Mouse (Mus musculus) hindbrain, embryonic 10.5 days (tissue): ENCODE measurements around the gene Ebpl. TPM values are rescaled to one million over a fixed set of nuclear protein-coding genes. Genes with fewer than 3 reads are reported as not detected.
A peak's percentile ranks its signal among the peaks of the same experiment; 100 is the strongest.
"Not testable (repeated sequence)": the region's sequence is repeated elsewhere in the genome, so short reads cannot be mapped to it uniquely, and the experiment has no call there.

Experiments used
- DNase-seq: peaks from one replicate; pipeline ENCODE4 v3.0.0-alpha.2; 2017; ENCODE audit warnings: low spot score
- H3K27ac ChIP-seq: fragments of 300-500 bp; sonication (generic); 2 replicates; pipeline ENCODE4 v1.5.1; 2016; ENCODE audit warnings: mild to moderate bottlenecking, moderate library complexity
- H3K27me3 ChIP-seq: fragments of 300-500 bp; sonication (generic); 2 replicates; pipeline ENCODE4 v1.6.1; 2016; ENCODE audit warnings: mild to moderate bottlenecking; ENCODE audit not compliant: poor library complexity, insufficient read depth, severe bottlenecking
- H3K36me3 ChIP-seq: fragments of 300-500 bp; sonication (generic); 2 replicates; pipeline ENCODE4 v1.6.1; 2016; ENCODE audit warnings: mild to moderate bottlenecking, moderate library complexity
- H3K4me1 ChIP-seq: fragments of 300-500 bp; sonication (generic); replicated peaks from 2 replicates; pipeline ENCODE4 v1.6.1; 2016; ENCODE audit warnings: mild to moderate bottlenecking
- H3K4me3 ChIP-seq: fragments of 300-500 bp; sonication (generic); 2 replicates; pipeline ENCODE4 v1.5.1; 2016; ENCODE audit warnings: mild to moderate bottlenecking, moderate library complexity
- H3K9me3 ChIP-seq: fragments of 300-500 bp; sonication (generic); 2 replicates; pipeline ENCODE4 v1.6.1; 2016; ENCODE audit warnings: mild to moderate bottlenecking, moderate library complexity
- WGBS: fragments of 180-500 bp; shearing (Covaris S2); methylation state at CpG from one replicate; pipeline ENCODE4 v1.1.7; 2016; 5-methylcytosine and 5-hydroxymethylcytosine counted together
- polyA plus RNA-seq: library from polyadenylated mRNA; unstranded; fragments of >200 nt; fragmentation: Nextera tagmentation; extraction: Ambion mirVana; gene quantifications from 2 replicates; pipeline ENCODE4 v1.2.1, GENCODE M21; 2016

The Ebpl gene
- polyA plus RNA-seq, 1 experiment from 2014 or later: 10.4 TPM

- Histone ChIP-seq H3K27ac (no peak overlapping the region), H3K4me3 (no peak overlapping the region), H3K4me1 (peaks cover 15% of the 10 kb centered on the region; the same call in 1 of the 2 replicates), H3K9me3 (no peaks in the 10 kb centered on the region), H3K27me3 (no peaks in the 10 kb centered on the region), H3K36me3 (peaks cover 13% of the 10 kb centered on the region; the same call in 1 of the 2 replicates)
- WGBS: 78% methylated on average over 10 of the region's 10 CpGs
- no peak for DNase-seq
Measured at GRCm38 (mm10) chr14:61354251-61355235, 5.7 kb downstream of the Ebpl start.

GRCm38 (mm10) chr14:61350808-61351207 is 9.4 kb downstream of the Ebpl start:
- Histone ChIP-seq H3K4me1 (peaks cover 15% of the 10 kb centered on the region; the same call in 1 of the 2 replicates), H3K4me3 (no peak overlapping the region), H3K27me3 (no peaks in the 10 kb centered on the region), H3K27ac (no peak overlapping the region), H3K36me3 (peaks cover 11% of the 10 kb centered on the region; the same call in 1 of the 2 replicates), H3K9me3 (no peaks in the 10 kb centered on the region)
- no peak for DNase-seq
- WGBS: 82% methylated on average over 6 of the region's 6 CpGs

- no peak overlapping the region for H3K4me3 ChIP-seq
- no peaks in the 10 kb centered on the region for H3K27me3 ChIP-seq
- WGBS: 90% methylated on average over 4 of the region's 4 CpGs
- DNase-seq: no peak
- H3K36me3 ChIP-seq: peaks cover 4% of the 10 kb centered on the region; the same call in 1 of the 2 replicates
- peaks cover 15% of the 10 kb centered on the region; the same call in 1 of the 2 replicates for H3K4me1 ChIP-seq
- no peak overlapping the region for H3K27ac ChIP-seq
- no peaks in the 10 kb centered on the region for H3K9me3 ChIP-seq
Measured at GRCm38 (mm10) chr14:61349876-61350275, 10.4 kb downstream of the Ebpl start.

GRCm38 (mm10) chr14:61346827-61347698 is 13.2 kb downstream of the Ebpl start:
- WGBS: 68% methylated on average over 10 of the region's 10 CpGs
- Histone ChIP-seq H3K4me1 (peaks cover 10% of the 10 kb centered on the region; the same call in 1 of the 2 replicates), H3K4me3 (no peak overlapping the region), H3K36me3 (no peaks in the 10 kb centered on the region), H3K27me3 (no peaks in the 10 kb centered on the region), H3K9me3 (no peaks in the 10 kb centered on the region), H3K27ac (no peak overlapping the region)
- DNase-seq: no peak

GRCm38 (mm10) chr14:61344590-61344989 is 15.6 kb downstream of the Ebpl start:
- no peaks in the 10 kb centered on the region for H3K27me3 ChIP-seq
- no peak for DNase-seq
- no peaks in the 10 kb centered on the region for H3K9me3 ChIP-seq
- H3K4me3 ChIP-seq: no peak overlapping the region
- H3K36me3 ChIP-seq: no peaks in the 10 kb centered on the region
- H3K27ac ChIP-seq: no peak overlapping the region
- peaks cover 3% of the 10 kb centered on the region; the same call in 1 of the 2 replicates for H3K4me1 ChIP-seq
- WGBS: 69% methylated on average over 5 of the region's 5 CpGs

- no peaks in the 10 kb centered on the region for H3K36me3 ChIP-seq
- no peaks in the 10 kb centered on the region for H3K4me1 ChIP-seq
- H3K9me3 ChIP-seq: no peaks in the 10 kb centered on the region
- no peak for DNase-seq
- H3K4me3 ChIP-seq: no peak overlapping the region
- WGBS: 84% methylated on average over 4 of the region's 4 CpGs
- no peaks in the 10 kb centered on the region for H3K27me3 ChIP-seq
- no peak overlapping the region for H3K27ac ChIP-seq
Measured at GRCm38 (mm10) chr14:61339381-61339780, 20.9 kb downstream of the Ebpl start.

GRCm38 (mm10) chr14:61330996-61331561 is 29.2 kb downstream of the Ebpl start:
- H3K9me3 ChIP-seq: no peaks in the 10 kb centered on the region
- peaks cover 19% of the 10 kb centered on the region for H3K4me1 ChIP-seq
- no peaks in the 10 kb centered on the region for H3K36me3 ChIP-seq
- WGBS: 30% methylated on average over 13 of the region's 13 CpGs
- peak; percentile 82 for DNase-seq
- no peak overlapping the region for H3K4me3 ChIP-seq
- no peaks in the 10 kb centered on the region for H3K27me3 ChIP-seq
- H3K27ac ChIP-seq: 0 out of 2 replicates have a peak overlapping the region, but pooled peaks have one; percentile 6

GRCm38 (mm10) chr14:61330591-61330990 is 29.6 kb downstream of the Ebpl start:
- DNase-seq: no peak
- Histone ChIP-seq H3K4me3 (no peak overlapping the region), H3K27me3 (no peaks in the 10 kb centered on the region), H3K9me3 (no peaks in the 10 kb centered on the region), H3K27ac (no peak overlapping the region), H3K36me3 (no peaks in the 10 kb centered on the region), H3K4me1 (peaks cover 19% of the 10 kb centered on the region)
- WGBS: 85% methylated on average over 11 of the region's 11 CpGs

GRCm38 (mm10) chr14:61327618-61328450 is 32.4 kb downstream of the Ebpl start:
- peaks cover 2% of the 10 kb centered on the region; the same call in 1 of the 2 replicates for H3K9me3 ChIP-seq
- peak overlapping the region; percentile 64 for H3K27ac ChIP-seq
- WGBS: 36% methylated on average over 19 of the region's 19 CpGs
- H3K36me3 ChIP-seq: no peaks in the 10 kb centered on the region
- H3K4me1 ChIP-seq: peaks cover 19% of the 10 kb centered on the region
- DNase-seq: peak; percentile 66
- no peaks in the 10 kb centered on the region for H3K27me3 ChIP-seq
- peak overlapping the region; percentile 40 for H3K4me3 ChIP-seq

GRCm38 (mm10) chr14:61327007-61327406 is 33.2 kb downstream of the Ebpl start:
- H3K27ac ChIP-seq, H3K9me3 ChIP-seq, DNase-seq, H3K4me3 ChIP-seq, H3K36me3 ChIP-seq, H3K27me3 ChIP-seq: not testable (repeated sequence)
- 20% methylated on average over 6 of the region's 6 CpGs for WGBS
- peaks cover 19% of the 10 kb centered on the region for H3K4me1 ChIP-seq

- no peak for DNase-seq
- WGBS: 90% methylated on average over 1 of the region's 1 CpGs
- H3K36me3 ChIP-seq: no peaks in the 10 kb centered on the region
- H3K27me3 ChIP-seq: no peaks in the 10 kb centered on the region
- peaks cover 6% of the 10 kb centered on the region for H3K4me1 ChIP-seq
- H3K9me3 ChIP-seq: peaks cover 9% of the 10 kb centered on the region; the same call in 1 of the 2 replicates
- H3K4me3 ChIP-seq: no peak overlapping the region
- no peak overlapping the region for H3K27ac ChIP-seq
Measured at GRCm38 (mm10) chr14:61322740-61323139, 37.5 kb downstream of the Ebpl start.
